Mouse (Mus musculus) MEL (cell line): ENCODE data around the gene Mavs. TPM values are rescaled to one million over a fixed set of nuclear protein-coding genes. Genes with fewer than 3 reads are reported as not detected.

Source experiments
- DNase-seq: peaks from one replicate; pipeline ENCODE4 v3.0.0; 2011; ENCODE audit warnings: low read depth, low spot score
- H3K27ac ChIP-seq: 2 replicates; pipeline ENCODE4 v1.5.1; 2012; ENCODE audit warnings: low read depth, mild to moderate bottlenecking, control low read depth, low read length, moderate library complexity; ENCODE audit not compliant: control insufficient read depth
- H3K27me3 ChIP-seq, 2 experiments: fragments of 150-350 bp in 1 of 2; sonication (generic) in 1 of 2; 2 replicates each; pipeline ENCODE4 v1.6.1; 2012; ENCODE audit warnings: low read length in 2 of 2, mild to moderate bottlenecking in 2 of 2, improper control_type of control experiment in 1 of 2, moderate library complexity in 1 of 2; ENCODE audit not compliant: insufficient read depth in 2 of 2, control insufficient read depth in 1 of 2
- H3K36me3 ChIP-seq, 2 experiments: 2 replicates each; pipeline ENCODE4 v1.6.1; 2012 to 2014; ENCODE audit warnings: low read length in 2 of 2, improper control_type of control experiment in 1 of 2, inconsistent platforms in 1 of 2, mild to moderate bottlenecking in 1 of 2; ENCODE audit not compliant: insufficient read depth in 2 of 2, control insufficient read depth in 1 of 2
- H3K4me1 ChIP-seq, 2 experiments: fragments of 150-350 bp in 1 of 2; sonication (generic) in 1 of 2; 2 replicates each; pipeline ENCODE4 v1.6.1; 2012; ENCODE audit warnings: low read length in 2 of 2, improper control_type of control experiment in 1 of 2, mild to moderate bottlenecking in 1 of 2; ENCODE audit not compliant: insufficient read depth in 2 of 2, control insufficient read depth in 1 of 2
- H3K4me3 ChIP-seq, 2 experiments: fragments of 150-350 bp in 1 of 2; sonication (generic) in 1 of 2; 2 replicates each; pipeline ENCODE4 v1.5.1; 2012; ENCODE audit warnings: low read depth in 2 of 2, low read length in 2 of 2, mild to moderate bottlenecking in 2 of 2, moderate library complexity in 2 of 2, control low read depth in 1 of 2, improper control_type of control experiment in 1 of 2; ENCODE audit not compliant: control insufficient read depth in 1 of 2, insufficient read depth in 1 of 2
- H3K79me2 ChIP-seq: 2 replicates; pipeline ENCODE4 v1.6.1; 2012; ENCODE audit warnings: mild to moderate bottlenecking, low read length, moderate library complexity; ENCODE audit not compliant: control insufficient read depth, poor library complexity, insufficient read depth
- H3K9ac ChIP-seq: 2 replicates; pipeline ENCODE4 v1.6.1; 2012; ENCODE audit warnings: low read depth, mild to moderate bottlenecking, control low read depth, low read length, moderate library complexity; ENCODE audit not compliant: control insufficient read depth, poor library complexity, severe bottlenecking
- H3K9me3 ChIP-seq: fragments of 150-350 bp; sonication (generic); replicated peaks from 2 replicates; pipeline ENCODE4 v1.6.1; 2012; ENCODE audit warnings: mild to moderate bottlenecking, low read length, improper control_type of control experiment, moderate library complexity; ENCODE audit not compliant: insufficient read depth
- BHLHE40 ChIP-seq: IDR thresholded peaks from 2 replicates; pipeline ENCODE4 v1.6.1; 2012; ENCODE audit warnings: low read depth, mild to moderate bottlenecking, inconsistent platforms, low read length, improper control_type of control experiment, borderline replicate concordance
- CHD2 ChIP-seq: IDR thresholded peaks from 2 replicates; pipeline ENCODE4 v1.6.1; 2011; ENCODE audit warnings: low read length, improper control_type of control experiment
- CTCF ChIP-seq, 3 experiments: IDR thresholded peaks in 2 of 3; conservative IDR thresholded peaks in 1 of 3; 2 replicates each; pipeline ENCODE4 v1.5.1; 2011 to 2012; ENCODE audit warnings: low read length in 3 of 3, low read depth in 2 of 3, mild to moderate bottlenecking in 2 of 3, improper control_type of control experiment in 1 of 3, inconsistent platforms in 1 of 3, mixed read lengths in 1 of 3, moderate library complexity in 1 of 3; ENCODE audit not compliant: control insufficient read depth in 1 of 3, insufficient read depth in 1 of 3, poor library complexity in 1 of 3, severe bottlenecking in 1 of 3
- E2F4 ChIP-seq: IDR thresholded peaks from 2 replicates; pipeline ENCODE4 v1.6.1; 2011; ENCODE audit warnings: low read depth, low read length, improper control_type of control experiment, borderline replicate concordance
- EP300 ChIP-seq, 2 experiments: IDR thresholded peaks; 2 replicates each; pipeline ENCODE4 v1.6.1; 2011; ENCODE audit warnings: improper control_type of control experiment in 2 of 2, low read length in 2 of 2, low read depth in 1 of 2, mild to moderate bottlenecking in 1 of 2
- ETS1 ChIP-seq: IDR thresholded peaks from 2 replicates; pipeline ENCODE4 v1.6.1; 2012; ENCODE audit warnings: low read depth, mild to moderate bottlenecking, inconsistent platforms, low read length, improper control_type of control experiment, moderate library complexity
- GABPA ChIP-seq: IDR thresholded peaks from 2 replicates; pipeline ENCODE4 v1.6.1; 2012; ENCODE audit warnings: low read depth, mild to moderate bottlenecking, inconsistent platforms, low read length, improper control_type of control experiment, moderate library complexity
- GATA1 ChIP-seq: IDR thresholded peaks from 2 replicates; pipeline ENCODE4 v1.6.1; 2011; ENCODE audit warnings: low read depth, low read length, improper control_type of control experiment
- HCFC1 ChIP-seq: IDR thresholded peaks from 2 replicates; pipeline ENCODE4 v1.6.1; 2012; ENCODE audit warnings: low read depth, mild to moderate bottlenecking, inconsistent platforms, low read length, improper control_type of control experiment, moderate library complexity
- JUND ChIP-seq: IDR thresholded peaks from 2 replicates; pipeline ENCODE4 v1.6.1; 2011; ENCODE audit warnings: low read depth, mild to moderate bottlenecking, improper control_type of control experiment, low read length
- KAT2A ChIP-seq: conservative IDR thresholded peaks from 2 replicates; pipeline ENCODE4 v1.6.1; 2012; ENCODE audit warnings: low read depth, low read length, improper control_type of control experiment, inconsistent platforms
- MAZ ChIP-seq: IDR thresholded peaks from 2 replicates; pipeline ENCODE4 v1.6.1; 2012; ENCODE audit warnings: low read depth, mild to moderate bottlenecking, inconsistent platforms, low read length, improper control_type of control experiment
- MXI1 ChIP-seq: IDR thresholded peaks from 2 replicates; pipeline ENCODE4 v1.6.1; 2011; ENCODE audit warnings: mild to moderate bottlenecking, low read depth, low read length, improper control_type of control experiment
- NELFE ChIP-seq: IDR thresholded peaks from 2 replicates; pipeline ENCODE4 v1.6.1; 2011; ENCODE audit warnings: low read depth, low read length, improper control_type of control experiment
- NRF1 ChIP-seq: IDR thresholded peaks from 2 replicates; pipeline ENCODE4 v1.6.1; 2014; ENCODE audit warnings: low read depth, mild to moderate bottlenecking, inconsistent platforms, low read length, improper control_type of control experiment, moderate library complexity; ENCODE audit not compliant: poor library complexity, insufficient read depth, severe bottlenecking
- POLR2A ChIP-seq, 2 experiments: IDR thresholded peaks; 2 replicates each; pipeline ENCODE4 v1.6.1; 2011 to 2012; ENCODE audit warnings: low read length in 2 of 2, mild to moderate bottlenecking in 2 of 2, control low read depth in 1 of 2, improper control_type of control experiment in 1 of 2, low read depth in 1 of 2, moderate library complexity in 1 of 2; ENCODE audit not compliant: control insufficient read depth in 1 of 2, insufficient read depth in 1 of 2, poor library complexity in 1 of 2
- POLR2AphosphoS2 ChIP-seq: IDR thresholded peaks from 2 replicates; pipeline ENCODE4 v1.6.1; 2011; ENCODE audit warnings: low read length, improper control_type of control experiment
- RCOR1 ChIP-seq: IDR thresholded peaks from 2 replicates; pipeline ENCODE4 v1.6.1; 2012; ENCODE audit warnings: low read depth, mild to moderate bottlenecking, inconsistent platforms, low read length, improper control_type of control experiment
- SIN3A ChIP-seq: IDR thresholded peaks from 2 replicates; pipeline ENCODE4 v1.6.1; 2012; ENCODE audit warnings: low read length, improper control_type of control experiment, inconsistent platforms
- SMC3 ChIP-seq: IDR thresholded peaks from 2 replicates; pipeline ENCODE4 v1.6.1; 2011; ENCODE audit warnings: low read depth, low read length, improper control_type of control experiment
- TAL1 ChIP-seq: IDR thresholded peaks from 2 replicates; pipeline ENCODE4 v1.6.1; 2012; ENCODE audit warnings: mild to moderate bottlenecking, inconsistent platforms, low read length, moderate library complexity, mixed read lengths
- TBP ChIP-seq: IDR thresholded peaks from 2 replicates; pipeline ENCODE4 v1.8.0; 2011; ENCODE audit warnings: low read depth, low read length, improper control_type of control experiment
- TCF12 ChIP-seq: IDR thresholded peaks from 2 replicates; pipeline ENCODE4 v1.6.1; 2014; ENCODE audit warnings: low read depth, mild to moderate bottlenecking, inconsistent platforms, low read length, improper control_type of control experiment, moderate library complexity
- UBTF ChIP-seq: IDR thresholded peaks from 2 replicates; pipeline ENCODE4 v1.6.1; 2012; ENCODE audit warnings: low read depth, mild to moderate bottlenecking, inconsistent platforms, low read length, improper control_type of control experiment, moderate library complexity, borderline replicate concordance; ENCODE audit not compliant: insufficient read depth
- USF1 ChIP-seq: IDR thresholded peaks from 2 replicates; pipeline ENCODE4 v1.6.1; 2014; ENCODE audit warnings: low read depth, mild to moderate bottlenecking, inconsistent platforms, low read length, improper control_type of control experiment, moderate library complexity
- ZMIZ1 ChIP-seq: IDR thresholded peaks from 2 replicates; pipeline ENCODE4 v1.6.1; 2012; ENCODE audit warnings: low read depth, mild to moderate bottlenecking, inconsistent platforms, low read length, improper control_type of control experiment, moderate library complexity
- ZNF384 ChIP-seq: IDR thresholded peaks from 2 replicates; pipeline ENCODE4 v1.6.1; 2012; ENCODE audit warnings: low read depth, mild to moderate bottlenecking, inconsistent platforms, low read length, improper control_type of control experiment
- polyA plus RNA-seq, 2 experiments: library from polyadenylated mRNA; stranded (reverse) in 1 of 2; unstranded in 1 of 2; fragments of >175 nt in 1 of 2; fragments of >200 nt in 1 of 2; gene quantifications; 2 replicates each; pipeline versions ENCODE4 v1.2.1 to v1.2.4; 2012; ENCODE audit warnings: low replicate concordance in 2 of 2, low read depth in 1 of 2; ENCODE audit not compliant: insufficient read length in 2 of 2, insufficient read depth in 1 of 2, missing spikeins in 1 of 2
- total RNA-seq: library from RNA; depleted of rRNA; stranded (reverse); fragments of 300-350 nt; gene quantifications from 2 replicates; pipeline ENCODE4 v1.2.3, GENCODE M21; 2012

Mavs gene
- total and polyA plus RNA-seq, 3 experiments, result 21.3 to 32.1 TPM; not detected in 1

DNA sequence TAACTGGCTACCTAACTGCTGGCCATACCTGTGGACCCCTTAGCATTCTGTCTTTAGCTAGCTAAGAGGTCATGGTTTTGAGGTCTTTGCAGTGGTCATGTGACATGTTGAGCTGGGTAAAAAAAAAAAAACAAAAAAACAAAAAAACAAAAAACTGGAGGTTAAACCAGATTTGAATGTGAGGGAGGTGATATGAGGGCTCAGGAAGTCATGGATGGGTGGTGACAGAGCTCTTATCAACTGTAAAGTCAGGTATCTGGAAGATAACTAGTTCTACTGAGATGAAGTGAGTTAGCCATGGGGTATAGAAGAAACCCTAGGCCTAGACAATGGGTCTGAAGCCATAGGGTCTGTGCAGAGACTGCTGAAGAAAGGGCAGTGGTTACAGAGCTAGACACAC lies 8.3 kb downstream of the Mavs start (continued):
- no peak for TF ChIP-seq NRF1

DNA sequence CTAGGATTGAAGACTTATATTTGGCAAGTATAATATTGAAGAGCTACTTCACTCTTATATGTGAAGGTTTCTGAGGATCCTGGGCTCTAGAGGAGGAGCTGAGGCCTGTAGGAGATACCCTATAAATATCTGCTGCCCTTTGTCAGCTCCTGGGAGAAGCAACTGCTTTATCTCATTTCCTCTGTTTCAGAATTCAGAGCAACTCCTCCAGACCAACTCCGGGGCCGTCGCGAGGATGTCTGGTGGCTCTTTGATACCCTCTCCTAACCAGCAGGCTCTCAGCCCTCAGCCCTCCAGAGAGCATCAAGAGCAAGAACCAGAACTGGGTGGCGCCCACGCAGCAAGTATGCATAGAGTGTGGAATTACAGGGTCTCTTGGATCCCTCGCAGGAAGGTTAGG lies 9.1 kb downstream of the Mavs start:
- TF ChIP-seq POLR2A (IDR thresholded peaks at IDR 0.05; ENCODE audit: control insufficient read depth in 1 of 2, insufficient read depth in 1 of 2, low read depth in 1 of 2, low read length in 2 of 2, poor library complexity in 1 of 2), result no peak
- TF ChIP-seq UBTF, result no peak
- TF ChIP-seq KAT2A, result no peak
- TF ChIP-seq CTCF (IDR thresholded peaks at IDR 0.05 in 2 of 3, conservative IDR thresholded peaks at IDR 0.05 in 1 of 3; ENCODE audit: control insufficient read depth in 1 of 3, insufficient read depth in 1 of 3, low read depth in 2 of 3, low read length in 3 of 3, poor library complexity in 1 of 3, severe bottlenecking in 1 of 3), result no peak
- TF ChIP-seq JUND, result no peak
- peak; percentile 54; the same call in 1 of the 2 replicates for TF ChIP-seq RCOR1
- TF ChIP-seq ZNF384, result no peak
- no peak for TF ChIP-seq NELFE
- TF ChIP-seq MXI1, result peak; percentile 5; the same call in 1 of the 2 replicates
- no peak for TF ChIP-seq GABPA
- TF ChIP-seq TBP, result no peak
- no peak for TF ChIP-seq E2F4
- peak; percentile 87 for TF ChIP-seq TCF12
- TF ChIP-seq ZMIZ1, result no peak
- no peak for TF ChIP-seq SIN3A
- TF ChIP-seq USF1, result no peak
- peak; percentile 51; the same call in 1 of the 2 replicates for TF ChIP-seq TAL1
- no peak for TF ChIP-seq HCFC1
- peak; percentile 63; the same call in 1 of the 2 replicates for TF ChIP-seq GATA1
- no peak for TF ChIP-seq MAZ
- peak; percentile 57 to 70; a peak in 3 of 4 replicates for TF ChIP-seq EP300 (IDR thresholded peaks at IDR 0.05; ENCODE audit: low read depth in 1 of 2, low read length in 2 of 2)
- TF ChIP-seq POLR2AphosphoS2, result no peak
- no peak for TF ChIP-seq CHD2
- no peak for TF ChIP-seq SMC3
- TF ChIP-seq ETS1, result peak; percentile 63
- no peak for TF ChIP-seq BHLHE40
- TF ChIP-seq NRF1, result no peak
- Histone ChIP-seq H3K79me2 (no peaks in the 10 kb centered on the region), H3K36me3 (peaks cover 10 to 34% of the 10 kb centered on the region in 2 experiments; a peak in 3 of 4 replicates), H3K27ac (peak overlapping the region; percentile 96), H3K4me1 (peaks cover 17 to 36% of the 10 kb centered on the region in 2 experiments), H3K9ac (no peak overlapping the region), H3K27me3 (no peaks in the 10 kb centered on the region), H3K9me3 (no peaks in the 10 kb centered on the region), H3K4me3 (no peak overlapping the region)
- peak; percentile 83 for DNase-seq
